ENCODE assay signal across 14 mouse cellular contexts in the genomic region with DNA sequence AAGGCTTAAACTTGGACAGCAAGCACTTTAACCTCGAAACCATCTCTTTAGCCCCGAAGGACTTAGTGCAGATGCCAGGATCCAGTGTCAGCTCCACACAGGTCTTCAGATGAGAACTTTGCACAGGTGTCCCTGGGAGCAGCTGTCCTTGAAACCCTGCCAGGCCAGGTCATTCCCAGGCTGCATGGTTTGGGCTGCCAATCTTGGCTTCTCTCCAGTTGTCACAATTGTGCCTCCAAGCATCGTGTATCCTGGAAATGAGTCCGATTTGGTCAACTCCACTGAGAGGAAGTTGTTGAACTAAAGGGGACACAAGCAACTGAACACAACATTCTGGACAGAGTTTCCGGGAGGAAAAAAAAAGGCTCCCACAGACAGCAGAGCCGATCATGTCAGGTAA. TPM values are rescaled to one million over a fixed set of nuclear protein-coding genes. Genes with fewer than 3 reads are reported as not detected.
DNase-seq lines count a peak whose midpoint lies in the region; ATAC-seq and TF ChIP-seq lines count a peak whose summit lies in the region.
"Had no signal": no experiment of that assay in that cellular context is flagged by ENCODE, and none has a peak within 500 bp of the region (broad histone marks: within the 10 kb centered on the region; RNA-seq: fewer than 3 reads in every experiment).

No protein-coding gene starts in this region.

- no peak for ATAC-seq in activated CD4-positive, CD25-positive, alpha-beta regulatory T cell, adult 4 months
- ATAC-seq: Patski had no signal

- no peak for TF ChIP-seq POLR2A in liver, adult 2 months (IDR thresholded peaks at IDR 0.05; ENCODE audit: extremely low read depth, insufficient read depth, low read length)

- no peak overlapping the region for H3K27ac ChIP-seq in liver, adult 2 months (replicated peaks; ENCODE audit: insufficient read depth, low read depth, low read length)
- H3K27ac ChIP-seq: heart, embryonic 15.5 days; left cerebral cortex, adult 2 months; limb, embryonic 13.5 days had no signal

- H3K9ac ChIP-seq in liver, adult 2 months (ENCODE audit: low read depth, low read length), result no peak overlapping the region
- H3K9ac ChIP-seq: heart, embryonic 15.5 days; limb, embryonic 13.5 days had no signal

- no peaks in the 10 kb centered on the region for H3K27me3 ChIP-seq in liver, adult 2 months (ENCODE audit: control insufficient read depth, insufficient read depth, low read length)
- H3K27me3 ChIP-seq: limb, embryonic 13.5 days; Patski had no signal

- intact Hi-C loops in heart, postnatal 10 days (cut with DNase I), result loop anchor here (2.0 kb wide), 1 partner anchor 41 kb away; a partner anchor contains a TSS

- no peak overlapping the region for H3K4me3 ChIP-seq in liver, adult 2 months (ENCODE audit: insufficient read depth, low read depth, low read length)
- H3K4me3 ChIP-seq: heart, embryonic 15.5 days; left cerebral cortex, adult 2 months; limb, embryonic 13.5 days had no signal

- H3K79me2 ChIP-seq in liver, adult 2 months (ENCODE audit: control insufficient read depth, insufficient read depth, low read length), result no peaks in the 10 kb centered on the region

- DNase-seq in cerebellum, postnatal 10 days, result peak; percentile 21 to 40
- no peak for DNase-seq in cerebellum, adult 11-12 months
- peak; percentile 65 for DNase-seq in liver, adult 2 months (ENCODE audit: extremely low read depth, low read depth, low spot score)
- no peak for DNase-seq in liver
- DNase-seq in heart, postnatal 10 days, result peak; percentile 22 to 26
- peak; percentile 48 to 76 for DNase-seq in kidney, postnatal 25 days
- no peak for DNase-seq in urinary bladder, postnatal 25 days (ENCODE audit: low spot score)
- DNase-seq: cerebellum, adult 9-11 months had no signal

- TF ChIP-seq CTCF in liver, adult 2 months (IDR thresholded peaks at IDR 0.05; ENCODE audit: low read depth, low read length), result no peak

- H3K4me1 ChIP-seq in liver, adult 2 months (ENCODE audit: control insufficient read depth, insufficient read depth, low read length), result peaks cover 3% of the 10 kb centered on the region; the same call in 1 of the 2 replicates

- H3K36me3 ChIP-seq in liver, adult 2 months (ENCODE audit: control insufficient read depth, insufficient read depth, low read length), result no peaks in the 10 kb centered on the region
- H3K36me3 ChIP-seq: heart, embryonic 15.5 days; limb, embryonic 13.5 days had no signal

- 32% methylated on average over 6 of the region's 6 CpGs for WGBS in liver, adult 2 months

RNA-seq across cellular contexts. Expression of a gene that starts 8.4 kb away (rescaled TPM):
- total RNA-seq in liver, adult 2 months (2014; rRNA removed), result not detected in 2 replicates
- polyA plus RNA-seq in liver, adult 2 months (2012; rRNA removed), result not detected in 2 replicates
- total RNA-seq in heart, postnatal 10 days (2021), result not detected
- not detected for polyA plus RNA-seq in activated CD4-positive, CD25-positive, alpha-beta regulatory T cell, adult 4 months (2017; shearing (Covaris generic))
- polyA plus RNA-seq: embryonic facial prominence, embryonic 11.5 days; heart, embryonic 15.5 days had no signal

RNA-seq across cellular contexts. Expression of a gene that starts 42.2 kb away (rescaled TPM):
- total RNA-seq in liver, adult 2 months (2014; rRNA removed), result 0.46 and 0.74 TPM in 2 replicates
- polyA plus RNA-seq in liver, adult 2 months (2012; rRNA removed), result 1.5 and 2.4 TPM in 2 replicates
- 10 to 100 TPM; 45.4 to 48.9 TPM for total RNA-seq in heart, postnatal 10 days (2021)
- polyA plus RNA-seq in activated CD4-positive, CD25-positive, alpha-beta regulatory T cell, adult 4 months (2017; shearing (Covaris generic)), result under 1 TPM; 0.15 to 0.21 TPM

Comparison
In these comparisons a context has a peak if more than half of its experiments do, and no peak if none do; other contexts are left out.
1. DNase-seq: peak in cerebellum, postnatal 10 days (2 of 2), liver, adult 2 months (single experiment), heart, postnatal 10 days (2 of 2) and kidney, postnatal 25 days (2 of 2); none in cerebellum, adult 11-12 months (single experiment), liver (single experiment) and urinary bladder, postnatal 25 days (single experiment).
2. RNA of a gene that starts 42.2 kb away (total RNA-seq): 45.4 to 48.9 TPM in heart, postnatal 10 days; 0.46 to 0.74 TPM in liver, adult 2 months; every median in the first group is over 10 times any median in the second.